Mouse (Mus musculus): ENCODE measurements at regions not wholly inside any gene's neighbourhood (a gene's known extent, or its start where the extent isn't known, plus 50 kb on each side); places are given as distances from the start of the nearest gene placed in this dataset.

- DNase-seq: peak; percentile 31 to 38
These were observed 56.5 kb downstream of the Kctd12 start for GRCm38 (mm10) chr14:102925769-102926443.

GRCm38 (mm10) chr14:102924674-102925073 lies 57.8 kb downstream of the Kctd12 start:
- DNase-seq: no peak

- no peak for DNase-seq
These were observed 59.9 kb downstream of the Kctd12 start for GRCm38 (mm10) chr14:102922496-102922993.

- no peak for DNase-seq
These were observed 62.0 kb downstream of the Kctd12 start for GRCm38 (mm10) chr14:102920415-102920814.

- no peak for DNase-seq
These were observed 63.1 kb downstream of the Kctd12 start for GRCm38 (mm10) chr14:102919261-102919801.

GRCm38 (mm10) chr14:102917929-102918328 lies 64.5 kb downstream of the Kctd12 start:
- DNase-seq: no peak

GRCm38 (mm10) chr14:102915918-102916317 lies 66.5 kb downstream of the Kctd12 start:
- peak; percentile 66 to 73 for DNase-seq

- no peak for DNase-seq
These were observed 70.9 kb downstream of the Kctd12 start for GRCm38 (mm10) chr14:102911582-102911981.

GRCm38 (mm10) chr14:102908990-102909389 lies 73.4 kb downstream of the Kctd12 start:
- DNase-seq: peak; percentile 52 to 57

GRCm38 (mm10) chr14:102907411-102908103 lies 74.9 kb downstream of the Kctd12 start:
- no peak for DNase-seq

GRCm38 (mm10) chr14:102906826-102907225 lies 75.6 kb downstream of the Kctd12 start:
- no peak for DNase-seq

- DNase-seq: no peak
These were observed 76.2 kb downstream of the Kctd12 start for GRCm38 (mm10) chr14:102906286-102906685.

GRCm38 (mm10) chr14:102902906-102903305 lies 79.5 kb downstream of the Kctd12 start:
- DNase-seq: peak; percentile 88 to 89

GRCm38 (mm10) chr14:102902236-102902635 lies 80.2 kb downstream of the Kctd12 start:
- DNase-seq: no peak

- no peak for DNase-seq
These were observed 84.0 kb downstream of the Kctd12 start for GRCm38 (mm10) chr14:102898445-102898844.

GRCm38 (mm10) chr14:102897039-102897438 lies 85.4 kb downstream of the Kctd12 start:
- no peak for DNase-seq

- no peak for DNase-seq
These were observed 85.9 kb downstream of the Kctd12 start for GRCm38 (mm10) chr14:102896527-102896926.

- DNase-seq: no peak
These were observed 89.2 kb downstream of the Kctd12 start for GRCm38 (mm10) chr14:102893241-102893640.

GRCm38 (mm10) chr14:102891552-102891951 lies 90.9 kb downstream of the Kctd12 start:
- DNase-seq: no peak

GRCm38 (mm10) chr14:102885240-102885598 lies 97.2 kb downstream of the Kctd12 start:
- no peak for DNase-seq

GRCm38 (mm10) chr14:102884539-102885239 lies 97.7 kb downstream of the Kctd12 start:
- no peak for DNase-seq

GRCm38 (mm10) chr14:102883344-102884122 lies 98.9 kb downstream of the Kctd12 start:
- DNase-seq: no peak
